Mouse (Mus musculus): ENCODE measurements around the gene Nin.

DNA sequence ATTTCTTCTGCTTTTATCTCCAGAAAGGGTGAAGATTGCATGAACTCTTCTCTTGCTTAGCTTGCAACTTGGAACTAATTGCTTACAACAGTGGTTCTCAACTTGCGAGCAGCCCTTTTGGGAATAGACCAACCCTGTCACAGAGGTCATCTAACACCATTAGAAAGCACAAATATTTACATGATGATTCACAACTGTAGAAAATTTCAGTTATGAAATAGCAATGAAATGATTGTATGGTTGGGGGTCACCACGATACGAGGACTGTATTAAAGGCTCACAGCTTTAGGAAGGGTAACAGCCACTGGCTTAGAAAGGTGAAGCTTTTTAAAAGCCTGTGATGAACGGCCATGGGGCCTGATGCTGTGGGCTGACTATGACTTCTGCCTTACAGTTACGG, 47.5 kb upstream of the Nin start:
- TF ChIP-seq CTCF (IDR thresholded peaks at IDR 0.05; ENCODE audit: low read depth, low read length) (no peak), GATA1 (IDR thresholded peaks at IDR 0.05; ENCODE audit: borderline replicate concordance, low read length) (no peak), TAL1 (conservative IDR thresholded peaks at IDR 0.05; ENCODE audit: low read depth, low read length) (no peak)
